Comparison of ENCODE assay signal across 20 mouse cellular contexts in genomic region chr7:127626039-127626438, GRCm38 (mm10). TPM values are rescaled to one million over a fixed set of nuclear protein-coding genes. Genes with fewer than 3 reads are reported as not detected.
DNase-seq lines count a peak whose midpoint lies in the region; ATAC-seq lines count a peak whose summit lies in the region.
"Had no signal": no experiment of that assay in that cellular context is flagged by ENCODE, and none has a peak within 500 bp of the region (broad histone marks: within the 10 kb centered on the region; RNA-seq: fewer than 3 reads in every experiment).

No protein-coding gene starts in this region.

- H3K4me1 ChIP-seq in liver, embryonic 11.5 days (replicated peaks; ENCODE audit: control insufficient read depth, insufficient read depth, low read length) = peaks cover 10% of the 10 kb centered on the region
- H3K4me1 ChIP-seq in liver, embryonic 15.5 days (replicated peaks) = peaks cover 21% of the 10 kb centered on the region
- H3K4me1 ChIP-seq: embryonic facial prominence, embryonic 15.5 days; forebrain, embryonic 13.5 days; heart, embryonic 12.5 days had no signal

- no peak for DNase-seq in liver, embryonic 11.5 days (ENCODE audit: low spot score)
- no peak for DNase-seq in liver
- DNase-seq in adrenal gland, postnatal 4 days (ENCODE audit: low spot score in 2 of 2) = no peak
- DNase-seq in urinary bladder, adult 2 months (ENCODE audit: low spot score) = no peak
- DNase-seq in lung, postnatal 14 days = no peak
- DNase-seq: adrenal gland, postnatal 14 days; cerebellum, adult 2 months; cerebellum, postnatal 14 days; embryo, embryonic 11 days; forebrain, postnatal 0 days; gastrocnemius, postnatal 14 days; heart, postnatal 36 days had no signal

- ATAC-seq in liver, embryonic 11.5 days (replicated peaks; ENCODE audit: low FRiP score) = 0 out of 2 replicates have a peak, but pooled peaks have one; percentile 4
- peak; percentile 56 for ATAC-seq in erythroid progenitor cell, adult 5-6 weeks (replicated peaks; ENCODE audit: low FRiP score, poor library complexity, severe bottlenecking)
- no peak for ATAC-seq in liver, embryonic 15.5 days (ENCODE audit: insufficient read depth)
- ATAC-seq in activated CD4-positive, CD25-positive, alpha-beta regulatory T cell, adult 4 months = no peak
- ATAC-seq: forebrain, embryonic 13.5 days; forebrain, postnatal 0 days; hindbrain, embryonic 16.5 days; inflammation-experienced regulatory T-cells, adult 6 months had no signal

- H3K27ac ChIP-seq in liver, embryonic 11.5 days (ENCODE audit: low read depth, low read length) = no peak overlapping the region
- peak overlapping the region; percentile 81 for H3K27ac ChIP-seq in liver, embryonic 15.5 days (replicated peaks)
- H3K27ac ChIP-seq: embryonic facial prominence, embryonic 15.5 days; forebrain, embryonic 13.5 days had no signal

- no peak overlapping the region for H3K9ac ChIP-seq in liver, embryonic 11.5 days (ENCODE audit: low read depth, low read length)
- no peak overlapping the region for H3K9ac ChIP-seq in liver, embryonic 15.5 days
- H3K9ac ChIP-seq: embryonic facial prominence, embryonic 15.5 days; forebrain, embryonic 13.5 days; forebrain, postnatal 0 days; heart, embryonic 12.5 days had no signal

- H3K9me3 ChIP-seq in liver, embryonic 11.5 days (ENCODE audit: control insufficient read depth, low read length) = no peaks in the 10 kb centered on the region
- H3K9me3 ChIP-seq in liver, embryonic 15.5 days (replicated peaks) = no peaks in the 10 kb centered on the region
- H3K9me3 ChIP-seq: embryonic facial prominence, embryonic 15.5 days; forebrain, embryonic 13.5 days; heart, embryonic 12.5 days had no signal

- H3K36me3 ChIP-seq in liver, embryonic 11.5 days (ENCODE audit: control insufficient read depth, insufficient read depth, low read length) = no peaks in the 10 kb centered on the region
- no peaks in the 10 kb centered on the region for H3K36me3 ChIP-seq in liver, embryonic 15.5 days (replicated peaks)
- H3K36me3 ChIP-seq: embryonic facial prominence, embryonic 15.5 days; heart, embryonic 12.5 days had no signal

- no peak overlapping the region for H3K4me3 ChIP-seq in liver, embryonic 11.5 days (ENCODE audit: low read depth, low read length)
- peak overlapping the region; percentile 30 for H3K4me3 ChIP-seq in liver, embryonic 15.5 days (replicated peaks)
- H3K4me3 ChIP-seq: embryonic facial prominence, embryonic 15.5 days; forebrain, embryonic 13.5 days; heart, embryonic 12.5 days had no signal

- peak overlapping the region; percentile 12; the same call in 1 of the 2 replicates for H3K4me2 ChIP-seq in liver, embryonic 11.5 days
- H3K4me2 ChIP-seq in liver, embryonic 15.5 days = peak overlapping the region; percentile 64
- H3K4me2 ChIP-seq: embryonic facial prominence, embryonic 15.5 days; forebrain, embryonic 13.5 days; heart, embryonic 12.5 days had no signal

- 96% methylated on average over 7 of the region's 7 CpGs for WGBS in liver, embryonic 11.5 days
- 86% methylated on average over 7 of the region's 7 CpGs for WGBS in liver, embryonic 15.5 days (ENCODE audit: insufficient replicate concordance)

- H3K27me3 ChIP-seq in liver, embryonic 11.5 days (replicated peaks; ENCODE audit: control insufficient read depth, insufficient read depth, low read length) = no peaks in the 10 kb centered on the region
- H3K27me3 ChIP-seq in liver, embryonic 15.5 days = no peaks in the 10 kb centered on the region
- H3K27me3 ChIP-seq: embryonic facial prominence, embryonic 15.5 days; forebrain, embryonic 13.5 days; heart, embryonic 12.5 days had no signal

RNA-seq across cellular contexts. Expression of gene Zfp629, which starts 10.4 kb away (rescaled TPM):
- polyA plus RNA-seq in liver, embryonic 11.5 days (2014; fragmentation: Nextera tagmentation; extraction: Ambion mirVana) = 8.3 and 9.8 TPM in 2 replicates
- total RNA-seq in erythroid progenitor cell, adult 5-6 weeks (2015; ENCODE audit: low replicate concordance) = 2.2 and 5.4 TPM in 2 replicates
- total RNA-seq in erythroid progenitor cell, adult 5-6 weeks (2017; ENCODE audit: low replicate concordance) = 0.38 and 1.3 TPM in 2 replicates
- 1.2 and 1.6 TPM in 2 replicates for polyA plus RNA-seq in liver, embryonic 15.5 days (2015; fragmentation: Nextera tagmentation; extraction: Ambion mirVana)
- total RNA-seq in adrenal gland, postnatal 4 days (2021) = 10 to 100 TPM; 29.4 to 31.6 TPM
- 10.7 and 12.8 TPM in 2 replicates for polyA plus RNA-seq in urinary bladder, adult 2 months (2012; rRNA removed)
- under 1 TPM in 1 of 2 experiments, not detected in 1; 0.18 TPM for polyA plus RNA-seq in activated CD4-positive, CD25-positive, alpha-beta regulatory T cell, adult 4 months (2017; shearing (Covaris generic))

RNA-seq across cellular contexts. Expression of gene Rnf40, which starts 37.5 kb away (rescaled TPM):
- 44.1 and 49.0 TPM in 2 replicates for polyA plus RNA-seq in liver, embryonic 11.5 days (2014; fragmentation: Nextera tagmentation; extraction: Ambion mirVana)
- total RNA-seq in erythroid progenitor cell, adult 5-6 weeks (2015; ENCODE audit: low replicate concordance) = 22.0 and 49.9 TPM in 2 replicates
- total RNA-seq in erythroid progenitor cell, adult 5-6 weeks (2017; ENCODE audit: low replicate concordance) = 60.3 and 108 TPM in 2 replicates
- 18.3 and 19.5 TPM in 2 replicates for polyA plus RNA-seq in liver, embryonic 15.5 days (2015; fragmentation: Nextera tagmentation; extraction: Ambion mirVana)
- total RNA-seq in adrenal gland, postnatal 4 days (2021) = 10 to 100 TPM; 85.1 to 89.5 TPM
- polyA plus RNA-seq in urinary bladder, adult 2 months (2012; rRNA removed) = 39.7 and 41.8 TPM in 2 replicates
- 10 to 100 TPM; 25.3 to 26.1 TPM for polyA plus RNA-seq in activated CD4-positive, CD25-positive, alpha-beta regulatory T cell, adult 4 months (2017; shearing (Covaris generic))

RNA-seq across cellular contexts. Expression of gene Ccdc189, which starts 37.6 kb away (rescaled TPM):
- polyA plus RNA-seq in liver, embryonic 11.5 days (2014; fragmentation: Nextera tagmentation; extraction: Ambion mirVana) = 5.4 and 6.2 TPM in 2 replicates
- total RNA-seq in erythroid progenitor cell, adult 5-6 weeks (2015; ENCODE audit: low replicate concordance) = 21.8 and 32.1 TPM in 2 replicates
- 26.7 and 41.9 TPM in 2 replicates for total RNA-seq in erythroid progenitor cell, adult 5-6 weeks (2017; ENCODE audit: low replicate concordance)
- 6.4 and 8.3 TPM in 2 replicates for polyA plus RNA-seq in liver, embryonic 15.5 days (2015; fragmentation: Nextera tagmentation; extraction: Ambion mirVana)
- 10 to 100 TPM; 11.9 to 13.5 TPM for total RNA-seq in adrenal gland, postnatal 4 days (2021)
- polyA plus RNA-seq in urinary bladder, adult 2 months (2012; rRNA removed) = 7.0 and 7.4 TPM in 2 replicates
- polyA plus RNA-seq in activated CD4-positive, CD25-positive, alpha-beta regulatory T cell, adult 4 months (2017; shearing (Covaris generic)) = 1 to 10 TPM in 1 of 2 experiments, under 1 TPM in 1; 0.57 to 1.4 TPM

RNA-seq across cellular contexts. Expression of gene Phkg2, which starts 52.9 kb away (rescaled TPM):
- polyA plus RNA-seq in liver, embryonic 11.5 days (2014; fragmentation: Nextera tagmentation; extraction: Ambion mirVana) = 41.6 and 41.7 TPM in 2 replicates
- 58.7 and 76.0 TPM in 2 replicates for total RNA-seq in erythroid progenitor cell, adult 5-6 weeks (2015; ENCODE audit: low replicate concordance)
- total RNA-seq in erythroid progenitor cell, adult 5-6 weeks (2017; ENCODE audit: low replicate concordance) = 27.9 and 44.7 TPM in 2 replicates
- 20.0 and 24.6 TPM in 2 replicates for polyA plus RNA-seq in liver, embryonic 15.5 days (2015; fragmentation: Nextera tagmentation; extraction: Ambion mirVana)
- total RNA-seq in adrenal gland, postnatal 4 days (2021) = 10 to 100 TPM; 49.3 to 60.9 TPM
- polyA plus RNA-seq in urinary bladder, adult 2 months (2012; rRNA removed) = 72.2 and 75.4 TPM in 2 replicates
- 10 to 100 TPM; 73.7 to 85.5 TPM for polyA plus RNA-seq in activated CD4-positive, CD25-positive, alpha-beta regulatory T cell, adult 4 months (2017; shearing (Covaris generic))

Comparison
In these comparisons a context has a peak if more than half of its experiments do, and no peak if none do; other contexts are left out.
1. ATAC-seq: peak in liver, embryonic 11.5 days (single experiment) and erythroid progenitor cell, adult 5-6 weeks (single experiment); none in liver, embryonic 15.5 days (single experiment) and activated CD4-positive, CD25-positive, alpha-beta regulatory T cell, adult 4 months (single experiment).